Mouse (Mus musculus): ENCODE data around the gene Slc22a12.

- TF ChIP-seq EP300 (optimal IDR thresholded peaks at IDR 0.05) (no peak), CTCF (IDR thresholded peaks at IDR 0.05; ENCODE audit: low read depth) (no peak)
These were observed 12.5 kb downstream of the Slc22a12 start for GRCm38 (mm10) chr19:6530359-6530758.
